Mouse (Mus musculus) cerebellum, postnatal 10 days (tissue): ENCODE results near the gene Cbx5.
A peak's percentile ranks its signal among the peaks of the same experiment; 100 is the strongest.
"Not testable (repeated sequence)": the region's sequence is repeated elsewhere in the genome, so short reads cannot be mapped to it uniquely, and the experiment has no call there.

Experiments used
- DNase-seq, 2 experiments: peaks; one replicate each; pipeline ENCODE4 v3.0.0; 2021; ENCODE audit warnings: mixed read lengths in 2 of 2

The Cbx5 gene

DNA sequence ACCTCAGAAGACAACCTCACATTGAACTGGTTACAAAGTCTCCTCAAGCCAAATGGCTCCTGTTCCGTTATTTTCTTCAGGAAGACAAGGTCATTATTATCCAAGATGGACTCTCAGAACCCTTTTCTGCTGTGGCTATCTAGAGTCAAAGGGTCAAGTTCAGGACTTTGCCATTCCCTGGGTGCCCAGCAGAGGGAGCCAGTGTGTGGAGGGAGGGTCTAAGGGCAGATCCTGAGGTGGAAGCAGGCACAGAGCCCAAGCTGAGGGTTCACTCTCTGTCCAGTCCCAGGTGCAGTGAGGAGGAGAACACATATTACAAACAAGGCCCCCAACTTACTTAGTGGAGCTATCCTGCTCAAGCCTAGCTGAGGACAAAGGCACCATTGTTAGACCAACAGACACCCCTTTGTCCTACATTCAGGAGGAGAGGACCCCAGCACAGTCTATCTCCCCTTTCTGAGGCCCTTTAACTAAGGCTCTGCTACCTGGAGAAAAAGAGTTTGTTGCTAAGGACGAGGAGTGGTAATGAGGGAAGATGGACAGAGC, 10.7 kb upstream of the Cbx5 start:
- DNase-seq, result peak; percentile 80 to 83

DNA sequence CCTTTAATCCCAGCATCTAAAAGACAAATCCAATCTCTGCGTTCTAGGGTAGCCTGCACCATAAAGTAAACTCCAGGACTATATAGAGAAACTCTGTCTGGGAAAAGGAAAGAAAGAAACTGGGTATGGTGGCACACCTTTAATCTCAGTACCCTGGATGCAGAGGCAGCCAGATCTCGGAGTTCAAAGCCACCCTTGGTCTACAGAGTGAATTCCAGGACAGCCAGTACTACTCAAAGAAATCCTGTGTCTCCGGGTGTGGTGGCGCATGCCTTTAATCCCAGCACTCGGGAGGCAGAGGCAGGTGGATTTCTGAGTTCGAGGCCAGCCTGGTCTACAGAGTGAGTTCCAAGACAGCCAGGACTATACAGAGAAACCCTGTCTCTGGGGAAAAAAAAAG, 9.9 kb upstream of the Cbx5 start:
- not testable (repeated sequence) for DNase-seq

DNA sequence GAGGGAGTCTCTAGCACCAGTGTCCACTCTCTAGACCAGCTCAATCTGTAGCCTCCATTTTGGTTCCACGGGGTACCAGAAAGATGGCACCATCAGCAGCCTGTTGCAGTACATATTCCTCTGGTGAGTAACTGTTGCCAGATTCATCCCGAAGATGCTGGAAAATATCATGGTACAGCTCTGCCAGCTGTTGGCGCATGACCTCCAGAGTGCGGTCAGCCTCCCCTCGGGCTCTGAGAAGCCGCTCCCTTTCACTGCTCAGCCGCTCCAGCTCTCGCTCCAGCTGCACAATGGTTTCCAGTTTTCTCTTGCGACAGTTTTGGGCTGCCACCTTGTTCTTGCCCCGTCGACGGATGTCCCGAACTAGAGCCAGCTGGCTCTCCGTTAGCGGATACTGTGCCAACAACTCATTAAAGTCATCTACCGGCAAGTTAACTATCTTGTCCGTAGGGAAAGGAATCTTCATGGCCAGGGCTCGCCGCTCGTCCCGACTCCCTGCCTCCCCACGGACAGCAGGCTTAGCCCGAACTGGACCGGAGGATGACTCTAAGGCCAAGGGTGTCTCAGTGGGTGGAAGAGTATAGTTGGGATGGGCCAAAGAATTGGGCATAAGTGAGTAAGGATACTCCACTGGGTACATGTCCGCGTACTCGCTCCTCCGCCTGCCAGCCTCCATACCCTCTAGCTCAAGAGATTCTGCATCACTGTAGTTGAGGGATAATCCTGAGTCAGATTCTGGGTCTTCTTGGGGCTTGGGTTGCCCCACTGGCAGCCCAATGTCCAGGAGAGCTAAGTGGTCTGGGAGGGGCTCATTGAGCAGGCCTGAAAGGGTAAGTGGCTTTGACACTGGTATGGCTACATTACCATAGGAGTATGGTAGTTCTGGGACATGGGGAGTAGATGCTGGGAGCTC, 9.0 kb upstream of the Cbx5 start:
- DNase-seq, result peak; percentile 50 to 56

DNA sequence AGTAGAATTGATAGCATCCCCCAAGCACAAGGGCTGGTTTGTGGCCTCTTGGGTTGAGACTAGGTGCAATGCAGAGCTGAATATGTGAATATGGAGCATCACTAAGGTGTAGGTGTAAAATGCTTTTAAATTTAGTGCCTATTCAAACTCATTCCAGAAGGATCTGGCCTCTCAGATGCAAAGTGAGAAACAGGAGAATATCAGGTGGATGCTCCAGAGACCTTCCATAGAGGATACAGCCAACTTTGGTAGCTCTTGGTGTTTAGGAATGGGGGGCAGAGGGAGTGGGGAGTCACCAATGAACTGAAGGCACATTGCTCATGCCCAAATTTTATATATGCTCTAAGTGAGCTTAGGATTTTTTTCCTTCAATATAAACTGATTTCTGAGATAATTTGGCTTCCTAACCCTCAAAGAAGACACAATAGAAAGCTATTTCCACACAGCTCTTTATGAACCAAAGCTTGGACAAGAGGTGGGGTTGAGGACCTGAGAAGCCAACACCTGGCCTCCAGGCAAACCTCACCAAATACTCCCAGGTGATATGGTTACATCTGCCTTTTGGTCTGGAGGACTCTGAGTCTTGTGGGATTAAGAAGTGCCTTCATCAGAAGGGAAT, 8.3 kb upstream of the Cbx5 start:
- DNase-seq, result no peak

DNA sequence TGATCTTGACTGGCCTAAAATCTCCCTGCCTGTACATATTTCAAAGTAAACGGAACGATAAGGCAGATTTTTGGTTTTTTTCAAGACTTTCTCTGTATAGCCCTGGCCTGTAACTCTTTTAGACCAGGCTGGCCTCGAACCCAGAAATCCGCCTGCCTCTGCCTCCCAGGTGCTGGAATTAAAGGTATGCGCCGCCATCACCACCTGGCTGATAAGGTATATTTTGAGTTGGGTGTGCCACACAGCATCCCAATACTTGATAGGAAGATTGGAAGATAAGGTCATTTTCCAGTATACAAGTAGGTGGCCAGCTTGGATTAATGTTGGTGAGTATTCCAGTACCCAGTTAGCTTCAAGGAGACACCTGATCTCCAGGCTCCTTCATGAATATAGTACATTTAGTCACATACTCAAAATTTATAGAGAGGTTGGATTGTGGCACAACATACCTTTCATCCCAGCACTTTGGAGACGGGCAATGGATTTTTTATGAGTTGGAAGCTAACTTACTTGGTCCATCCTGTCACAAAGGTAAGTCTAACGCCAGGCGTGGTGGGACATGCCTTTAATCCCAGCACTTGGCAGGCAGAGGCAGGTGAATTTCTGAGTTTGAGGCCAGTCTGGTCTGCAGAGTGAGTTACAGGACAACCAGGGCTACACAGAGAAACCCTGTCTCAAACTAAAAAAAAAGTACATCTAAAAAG, 7.6 kb upstream of the Cbx5 start:
- DNase-seq, result no peak

DNA sequence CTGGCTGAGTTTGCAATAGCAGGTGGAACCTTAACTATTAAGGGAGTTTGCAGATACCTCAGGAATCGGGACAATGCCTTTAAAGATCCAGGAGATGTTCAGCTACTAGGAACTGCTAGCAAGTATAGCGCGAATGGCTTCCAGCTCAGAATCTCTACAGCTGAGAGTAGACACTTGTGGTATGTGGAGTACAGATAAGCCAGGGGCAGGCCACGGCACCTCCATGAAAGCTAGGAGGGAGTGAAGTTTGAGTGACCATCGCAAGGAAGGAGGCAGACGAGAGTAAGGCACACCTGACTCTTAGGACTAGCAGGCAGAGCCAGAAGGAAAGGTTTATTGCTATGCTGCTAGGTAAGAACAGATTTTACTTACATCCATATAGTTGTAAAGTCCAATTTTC, 6.0 kb upstream of the Cbx5 start:
- no peak for DNase-seq

DNA sequence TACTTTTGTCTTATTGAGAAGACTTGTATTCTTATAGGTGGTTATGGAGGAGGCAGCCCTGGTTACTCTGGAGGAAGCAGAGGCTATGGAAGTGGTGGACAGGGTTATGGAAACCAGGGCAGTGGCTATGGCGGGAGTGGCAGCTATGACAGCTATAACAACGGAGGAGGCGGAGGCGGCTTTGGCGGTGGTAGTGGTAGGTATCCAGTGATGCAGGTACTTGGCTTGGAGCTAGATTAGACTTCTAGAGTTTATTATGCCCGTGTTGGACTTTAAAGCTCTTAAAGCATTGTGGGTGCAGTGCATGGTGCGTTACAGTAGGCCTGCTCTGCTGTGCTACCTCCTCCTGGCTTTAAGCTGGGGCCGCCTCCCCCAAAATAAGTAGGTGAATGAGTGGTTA, 3.3 kb upstream of the Cbx5 start:
- DNase-seq, result peak in 1 of 2 experiments; percentile 13

DNA sequence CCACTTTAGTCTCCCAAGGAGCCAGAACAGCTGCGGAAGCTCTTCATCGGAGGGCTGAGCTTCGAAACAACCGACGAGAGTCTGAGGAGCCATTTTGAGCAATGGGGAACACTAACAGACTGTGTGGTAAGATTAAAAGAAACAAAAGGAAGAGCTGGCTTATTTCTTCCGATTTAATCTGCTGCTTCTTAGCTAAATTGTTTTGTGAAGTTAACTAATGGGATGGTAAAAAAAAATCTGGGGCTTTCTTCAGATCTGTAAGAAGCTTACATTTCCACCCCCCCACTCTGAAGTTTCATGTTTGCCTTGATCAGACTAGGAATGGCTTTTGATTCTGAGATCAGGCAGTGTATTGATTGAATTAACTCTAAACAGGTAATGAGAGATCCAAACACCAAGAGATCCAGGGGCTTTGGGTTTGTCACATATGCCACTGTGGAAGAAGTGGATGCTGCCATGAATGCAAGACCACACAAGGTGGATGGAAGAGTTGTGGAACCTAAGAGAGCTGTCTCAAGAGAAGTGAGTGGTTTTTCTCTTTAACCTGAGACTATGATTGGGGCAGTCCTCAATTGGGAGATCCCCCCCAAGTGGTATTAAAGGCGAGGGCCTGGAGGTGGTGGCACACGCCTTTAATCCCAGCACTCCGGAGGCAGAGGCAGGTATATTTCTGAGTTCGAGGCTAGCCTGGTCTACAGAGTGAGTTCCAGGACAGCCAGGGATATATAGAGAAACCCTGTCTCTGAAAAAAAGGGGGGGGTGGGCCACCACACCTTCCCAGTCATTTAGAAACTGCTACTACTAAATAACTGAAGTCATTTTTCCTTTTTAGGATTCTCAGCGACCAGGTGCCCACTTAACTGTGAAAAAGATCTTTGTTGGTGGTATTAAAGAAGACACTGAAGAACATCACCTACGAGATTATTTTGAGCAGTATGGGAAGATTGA, 1.7 kb upstream of the Cbx5 start:
- DNase-seq, result peak in 1 of 2 experiments; percentile 6

DNA sequence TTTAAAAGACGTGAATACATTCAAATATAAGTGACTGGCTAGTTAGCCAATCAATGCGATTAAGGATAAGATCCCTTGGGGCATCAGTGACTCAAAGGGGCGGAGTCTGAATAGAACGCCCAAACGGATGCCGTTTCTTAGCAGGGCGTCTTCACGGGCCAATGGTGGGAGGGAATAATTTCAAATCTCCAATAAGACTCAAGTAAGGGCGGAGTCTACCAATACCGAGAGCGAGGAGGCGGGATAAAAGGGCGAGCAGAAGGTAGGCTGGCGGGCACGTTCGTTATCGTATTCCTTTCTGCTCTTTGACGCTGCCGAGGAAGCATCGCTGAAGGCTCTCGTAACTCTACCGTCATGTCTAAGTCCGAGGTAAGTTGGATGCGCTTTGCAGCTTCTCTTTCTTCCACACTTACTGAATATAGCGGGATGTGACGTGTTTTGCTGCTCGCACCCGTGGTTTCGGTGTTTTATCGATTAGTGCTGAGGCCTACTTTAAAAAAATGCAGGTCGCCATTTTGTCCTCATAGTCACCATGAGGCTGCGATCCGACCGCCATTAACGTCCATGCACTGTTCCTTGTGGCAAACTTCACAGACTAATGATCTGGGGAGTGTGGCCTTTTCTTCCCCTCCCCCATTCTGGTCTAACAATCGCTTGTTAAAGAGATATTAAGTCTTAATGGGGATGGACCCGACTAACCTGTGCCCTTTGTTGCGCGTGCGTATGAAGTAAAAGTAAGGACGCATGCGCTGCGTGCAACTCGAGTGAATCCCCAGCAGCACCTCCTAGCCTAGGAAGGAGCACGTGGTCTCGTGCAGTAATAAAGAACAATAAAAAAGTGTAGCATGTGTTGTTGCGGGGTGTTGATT, 778 bp upstream of the Cbx5 start, which contains the start of gene Hnrnpa1:
Gene Hnrnpa1 (plus strand): TSS at position 273 of the 869 bp plus-strand sequence.
- DNase-seq, result peak; percentile 96 to 97

DNA sequence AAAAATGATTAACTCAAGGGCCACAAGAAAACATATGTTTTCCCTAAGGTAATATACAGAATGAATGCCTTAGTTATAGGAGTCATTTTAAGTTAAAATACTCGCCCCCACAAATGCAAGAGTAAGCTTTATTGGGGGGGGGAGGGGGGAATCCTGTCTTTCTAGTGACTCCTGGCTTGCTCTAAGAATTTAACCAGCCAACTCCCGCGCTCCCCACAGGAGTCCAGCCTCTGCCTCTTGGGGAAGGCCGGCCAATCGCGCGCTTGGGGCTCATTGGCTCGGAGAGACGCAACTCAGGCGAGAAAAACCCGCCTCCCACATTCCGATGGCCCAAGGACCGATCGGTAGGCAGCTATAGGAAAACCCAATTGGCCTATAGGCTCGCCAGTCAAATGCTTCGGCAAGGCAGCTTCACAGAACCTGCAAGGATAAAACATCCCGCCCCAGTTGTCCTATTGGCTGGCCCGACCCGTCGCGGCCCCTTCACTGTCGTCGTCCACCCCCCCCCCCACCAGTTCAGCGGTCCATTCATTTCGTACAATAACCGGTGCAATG, 409 bp downstream of the Cbx5 start:
- peak; percentile 95 to 97 for DNase-seq

DNA sequence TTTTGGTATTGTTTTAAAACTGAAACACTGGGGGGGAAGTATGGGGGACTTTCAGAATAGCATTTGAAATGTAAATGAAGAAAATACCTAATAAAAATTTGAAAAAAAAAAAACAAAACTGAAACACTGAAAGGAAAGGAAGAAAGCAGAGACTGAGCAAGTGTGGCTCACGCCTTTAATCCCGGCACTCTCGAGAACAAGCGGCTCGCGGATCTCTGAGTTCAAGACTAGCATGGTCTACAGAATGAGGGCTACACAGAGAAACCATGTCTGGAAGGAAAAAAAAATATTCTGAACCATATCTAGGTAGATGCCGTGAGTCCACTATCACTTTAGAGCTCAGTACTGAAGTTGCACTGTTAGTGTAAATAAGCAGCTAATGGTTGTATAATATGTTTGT, 2.3 kb downstream of the Cbx5 start:
- DNase-seq, result no peak

DNA sequence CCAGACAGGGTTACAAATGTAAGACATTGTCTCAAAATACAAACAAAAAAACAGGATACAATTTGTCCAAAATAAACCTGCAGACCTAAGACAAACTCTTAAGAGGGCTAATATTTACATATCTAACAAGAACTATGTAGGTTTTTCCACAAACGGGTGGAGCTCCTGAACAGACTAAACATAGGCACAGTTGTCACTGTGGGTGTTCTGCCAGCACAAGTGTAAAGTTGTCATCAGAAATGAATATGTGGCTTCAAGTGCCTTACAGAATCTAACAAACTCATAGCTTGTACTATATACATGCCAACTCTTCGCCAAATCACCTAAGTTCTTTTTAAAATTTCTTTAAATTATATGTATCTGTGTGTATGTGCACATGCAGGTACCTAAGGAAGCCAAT, 6.5 kb downstream of the Cbx5 start:
- no peak for DNase-seq

DNA sequence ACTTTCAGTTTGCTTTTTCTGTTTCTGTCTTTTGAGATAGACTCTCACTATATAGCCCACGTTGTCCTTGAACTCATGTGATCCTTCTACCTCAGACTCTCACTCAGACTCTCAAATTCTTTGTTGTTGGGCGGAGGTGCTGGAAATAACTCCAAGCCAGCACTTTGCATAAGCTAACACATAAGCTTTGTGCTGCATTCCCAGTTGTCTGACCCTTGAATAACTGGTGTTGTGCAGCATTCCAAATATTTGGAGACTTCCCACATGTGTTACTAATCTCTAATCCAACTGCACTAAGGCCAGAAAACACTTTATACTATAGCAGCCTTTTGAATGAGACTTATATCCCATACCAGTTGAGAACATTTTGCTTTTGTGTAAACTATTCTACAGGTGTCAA, 10.7 kb downstream of the Cbx5 start:
- DNase-seq, result no peak

DNA sequence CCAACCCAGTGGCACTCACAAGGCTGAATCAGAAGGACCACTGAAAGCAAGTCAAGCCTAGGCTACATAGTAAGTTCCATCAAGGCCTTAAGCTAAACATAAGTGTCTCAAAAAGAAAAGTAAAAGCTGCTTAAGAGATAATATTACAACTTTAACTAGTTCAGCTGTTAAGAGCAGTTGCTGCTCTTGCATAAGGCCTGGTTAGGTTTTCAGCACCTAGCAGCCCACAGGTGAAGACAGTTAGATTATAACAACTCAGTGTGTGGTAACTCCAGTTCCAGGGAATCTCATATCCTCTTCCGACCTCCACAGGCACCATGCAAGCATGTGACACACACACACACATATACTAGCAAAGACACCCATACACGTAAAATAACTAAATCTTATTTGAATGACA, 12.0 kb downstream of the Cbx5 start:
- DNase-seq, result no peak

DNA sequence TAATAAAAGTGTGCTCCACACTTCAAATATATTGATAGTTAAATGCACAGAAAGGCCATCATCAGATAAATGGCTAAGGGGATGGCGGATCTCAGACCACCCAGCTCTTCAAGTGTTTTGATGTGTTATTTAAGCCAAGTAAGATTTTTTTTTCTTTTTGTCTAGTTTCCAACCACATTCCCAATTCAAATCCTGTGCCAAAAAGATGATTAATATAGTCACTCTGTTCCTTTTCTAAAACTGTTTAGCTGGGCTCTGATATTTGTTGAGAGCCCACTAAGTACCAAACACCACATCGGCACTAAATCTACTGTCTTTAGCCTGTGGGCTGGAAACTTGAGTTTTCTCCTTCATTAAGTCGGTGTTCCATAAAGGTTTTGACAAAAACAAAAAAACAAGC, 12.6 kb downstream of the Cbx5 start:
- no peak for DNase-seq

DNA sequence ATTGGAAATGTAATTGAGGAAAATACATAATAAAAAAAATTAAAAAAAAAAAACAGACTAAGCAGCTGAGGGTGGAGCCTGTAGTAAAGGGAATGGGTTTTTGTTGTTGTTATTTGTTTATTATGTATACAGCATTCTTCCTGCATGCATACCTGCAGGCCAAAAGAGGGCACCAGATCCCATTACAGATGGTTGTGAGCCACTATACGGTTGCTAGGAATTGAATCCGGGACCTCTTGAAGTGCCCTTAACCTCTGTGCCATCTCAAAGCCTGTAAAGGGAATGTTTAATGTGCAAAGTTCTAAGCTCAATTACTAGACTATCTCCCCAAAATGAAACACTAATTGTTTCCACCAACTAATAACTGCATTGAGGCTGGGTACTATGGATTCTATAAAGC, 15.5 kb downstream of the Cbx5 start:
- no peak for DNase-seq

DNA sequence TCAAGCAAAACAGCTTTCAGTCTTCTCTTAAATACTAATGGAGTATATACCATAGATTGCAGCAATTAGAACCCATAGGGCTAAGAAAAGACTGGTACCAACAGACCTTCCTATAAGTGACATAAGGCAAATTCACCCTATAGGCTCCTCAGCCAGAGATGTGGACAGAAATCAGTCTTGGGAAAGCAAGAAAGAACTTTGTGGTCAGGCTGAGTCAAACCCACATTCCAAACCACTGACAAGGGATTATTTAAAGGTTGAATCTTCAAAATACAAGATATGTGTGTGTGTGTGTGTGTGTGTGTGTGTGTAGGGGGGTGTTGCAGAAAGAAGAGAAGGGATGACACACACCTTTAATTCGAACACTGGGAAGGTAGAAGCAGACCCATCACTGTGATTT, 18.2 kb downstream of the Cbx5 start:
- no peak for DNase-seq

DNA sequence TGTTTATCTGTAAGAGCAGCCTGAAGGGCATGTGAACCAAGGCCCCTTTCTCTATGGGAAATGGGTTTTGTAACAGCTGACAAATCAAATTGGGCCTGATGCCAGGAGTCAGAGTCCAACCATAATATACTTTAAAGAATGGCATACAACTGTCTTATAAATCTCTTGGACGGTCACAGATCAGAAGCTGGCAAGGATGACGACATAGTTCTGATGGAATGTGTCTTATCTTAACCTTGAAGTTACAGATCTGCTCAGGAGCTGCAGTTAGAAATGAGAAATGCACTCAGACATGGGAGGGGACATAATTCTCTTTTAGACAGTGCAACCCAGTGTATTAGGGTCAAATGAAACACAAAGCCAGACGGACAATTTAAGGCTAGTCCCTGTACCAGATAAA, 18.8 kb downstream of the Cbx5 start:
- peak in 1 of 2 experiments; percentile 26 for DNase-seq

DNA sequence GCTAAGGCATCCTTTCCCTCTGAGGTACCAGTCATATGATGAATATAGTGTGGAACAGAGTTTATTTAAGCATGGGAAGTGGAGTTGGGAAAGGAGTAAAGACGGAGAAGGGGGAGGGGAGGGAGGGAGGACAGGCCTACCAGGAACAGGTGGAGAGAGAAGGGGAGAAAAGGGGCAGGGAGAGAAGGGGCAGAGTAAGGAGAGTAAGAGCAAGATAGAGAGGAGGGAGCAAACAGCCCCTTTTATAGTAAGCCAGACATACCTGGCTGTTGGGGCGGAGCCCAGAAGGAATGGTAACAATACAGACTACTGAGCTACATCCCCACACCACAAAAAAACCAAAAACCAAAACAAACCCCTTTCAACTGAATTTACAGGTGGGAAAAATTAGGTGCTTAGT, 23.6 kb downstream of the Cbx5 start:
- no peak for DNase-seq

DNA sequence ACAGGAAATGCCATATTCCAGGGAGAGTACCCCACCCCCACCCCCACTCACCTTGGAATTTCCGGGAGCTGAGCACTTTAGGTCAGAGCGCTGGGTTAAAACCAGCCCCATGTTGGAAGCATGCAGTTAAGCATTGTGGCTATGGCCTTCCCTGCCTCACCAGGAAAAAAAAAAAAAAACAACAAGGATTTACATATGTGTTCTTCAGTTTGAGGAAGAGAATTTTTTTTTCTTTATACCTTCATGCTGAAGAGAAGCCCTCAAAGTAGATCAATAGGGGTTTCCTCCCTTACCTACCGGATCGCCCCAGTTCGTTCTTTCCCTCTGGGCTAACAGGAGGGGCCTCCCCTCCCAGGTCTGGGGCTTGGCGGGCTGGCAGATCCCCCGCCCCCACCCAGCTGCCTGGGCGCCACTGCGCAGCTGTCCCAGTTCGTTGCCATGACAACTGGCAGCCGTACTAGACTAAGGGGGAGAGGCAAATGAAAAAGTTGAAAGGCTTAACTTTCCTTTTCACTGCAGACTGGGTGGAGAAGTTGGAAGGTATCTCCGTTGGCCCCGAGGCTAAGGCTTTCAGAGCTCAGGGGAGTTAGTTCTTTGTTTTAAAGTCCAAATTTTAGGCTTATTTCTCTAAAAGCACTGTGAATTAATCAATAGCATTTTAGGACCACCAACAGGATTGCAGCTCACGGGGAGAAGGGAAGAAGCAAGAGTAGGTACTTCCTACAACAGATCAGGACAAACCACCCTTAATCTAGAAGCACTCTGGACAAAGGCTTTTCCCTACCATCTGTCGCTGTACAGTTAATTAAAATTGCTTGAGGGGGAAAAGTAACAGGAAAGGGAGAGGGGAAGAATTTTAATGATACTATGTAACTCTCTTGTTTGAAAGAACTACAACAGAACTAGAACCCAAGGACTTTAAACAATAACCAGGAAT, 24.4 kb downstream of the Cbx5 start:
- DNase-seq, result peak; percentile 91 to 94
